Comparison of ENCODE assay signal across 22 mouse cellular contexts in genomic region chr9:22754081-22754672, GRCm38 (mm10).
DNase-seq lines count a peak whose midpoint lies in the region; ATAC-seq and TF ChIP-seq lines count a peak whose summit lies in the region.
"Had no signal": no experiment of that assay in that cellular context is flagged by ENCODE, and none has a peak within 500 bp of the region (broad histone marks: within the 10 kb centered on the region; RNA-seq: fewer than 3 reads in every experiment).

No protein-coding gene starts in this region.

- ATAC-seq in forebrain, embryonic 13.5 days, result 0 out of 2 replicates have a peak, but pooled peaks have one; percentile 19
- peak; percentile 69; the same call in 1 of the 2 replicates for ATAC-seq in forebrain, postnatal 0 days
- ATAC-seq in forebrain, embryonic 16.5 days, result no peak
- ATAC-seq: intestine, postnatal 0 days; Patski had no signal

- no peak overlapping the region for H3K27ac ChIP-seq in forebrain, embryonic 13.5 days
- H3K27ac ChIP-seq in forebrain, embryonic 10.5 days, result no peak overlapping the region
- no peak overlapping the region for H3K27ac ChIP-seq in forebrain, postnatal 0 days (ENCODE audit: low read depth, low read length)
- no peak overlapping the region for H3K27ac ChIP-seq in forebrain, embryonic 16.5 days (ENCODE audit: low read length)
- H3K27ac ChIP-seq: heart, adult 2 months; heart, embryonic 10.5 days; heart, embryonic 13.5 days; hindbrain, embryonic 12.5 days; hindbrain, embryonic 15.5 days had no signal

- no peaks in the 10 kb centered on the region for H3K9me3 ChIP-seq in forebrain, embryonic 13.5 days (replicated peaks)
- H3K9me3 ChIP-seq in forebrain, embryonic 10.5 days, result no peaks in the 10 kb centered on the region
- no peaks in the 10 kb centered on the region for H3K9me3 ChIP-seq in forebrain, postnatal 0 days (ENCODE audit: low read length)
- H3K9me3 ChIP-seq in forebrain, embryonic 16.5 days (ENCODE audit: control insufficient read depth, low read length), result no peaks in the 10 kb centered on the region
- H3K9me3 ChIP-seq: heart, embryonic 10.5 days; heart, embryonic 13.5 days; hindbrain, embryonic 12.5 days; hindbrain, embryonic 15.5 days had no signal

- no peak overlapping the region for H3K4me3 ChIP-seq in forebrain, embryonic 13.5 days
- no peak overlapping the region for H3K4me3 ChIP-seq in forebrain, embryonic 10.5 days
- no peak overlapping the region for H3K4me3 ChIP-seq in forebrain, postnatal 0 days (ENCODE audit: low read depth, low read length)
- H3K4me3 ChIP-seq in forebrain, embryonic 16.5 days (replicated peaks; ENCODE audit: low read length), result no peak overlapping the region
- H3K4me3 ChIP-seq: heart, adult 2 months; heart, embryonic 10.5 days; heart, embryonic 13.5 days; hindbrain, embryonic 12.5 days; hindbrain, embryonic 15.5 days had no signal

- H3K4me1 ChIP-seq in forebrain, embryonic 13.5 days, result peaks cover 17% of the 10 kb centered on the region
- peaks cover 35% of the 10 kb centered on the region for H3K4me1 ChIP-seq in forebrain, embryonic 10.5 days
- H3K4me1 ChIP-seq in forebrain, postnatal 0 days (ENCODE audit: insufficient read depth), result no peaks in the 10 kb centered on the region
- H3K4me1 ChIP-seq in forebrain, embryonic 16.5 days (replicated peaks; ENCODE audit: control insufficient read depth, insufficient read depth, low read length), result peaks cover 8% of the 10 kb centered on the region
- H3K4me1 ChIP-seq: hindbrain, embryonic 12.5 days; hindbrain, embryonic 15.5 days had no signal

- H3K27me3 ChIP-seq in forebrain, embryonic 13.5 days, result peaks cover 5% of the 10 kb centered on the region; the same call in 1 of the 2 replicates
- H3K27me3 ChIP-seq in forebrain, embryonic 10.5 days (ENCODE audit: poor library complexity, severe bottlenecking), result peaks cover 48% of the 10 kb centered on the region
- H3K27me3 ChIP-seq in forebrain, postnatal 0 days (ENCODE audit: insufficient read depth, low read length), result no peaks in the 10 kb centered on the region
- no peaks in the 10 kb centered on the region for H3K27me3 ChIP-seq in forebrain, embryonic 16.5 days (replicated peaks; ENCODE audit: control insufficient read depth, insufficient read depth, low read length)
- H3K27me3 ChIP-seq: heart, embryonic 13.5 days; hindbrain, embryonic 12.5 days; hindbrain, embryonic 15.5 days; Patski had no signal

- 25% methylated on average over 6 of the region's 6 CpGs for WGBS in forebrain, embryonic 13.5 days
- 57% methylated on average over 6 of the region's 6 CpGs for WGBS in forebrain, embryonic 10.5 days
- WGBS in forebrain, postnatal 0 days, result 29% methylated on average over 6 of the region's 6 CpGs
- 19% methylated on average over 6 of the region's 6 CpGs for WGBS in forebrain, embryonic 16.5 days

- H3K4me2 ChIP-seq in forebrain, embryonic 13.5 days, result no peak overlapping the region
- H3K4me2 ChIP-seq in forebrain, postnatal 0 days (ENCODE audit: low read depth), result no peak overlapping the region
- no peak overlapping the region for H3K4me2 ChIP-seq in forebrain, embryonic 16.5 days (ENCODE audit: low read length)
- H3K4me2 ChIP-seq: heart, embryonic 13.5 days; hindbrain, embryonic 12.5 days; hindbrain, embryonic 15.5 days had no signal

- H3K9ac ChIP-seq in forebrain, embryonic 13.5 days, result no peak overlapping the region
- H3K9ac ChIP-seq in forebrain, postnatal 0 days, result no peak overlapping the region
- H3K9ac ChIP-seq in forebrain, embryonic 16.5 days (replicated peaks; ENCODE audit: low read depth, low read length), result no peak overlapping the region
- H3K9ac ChIP-seq: heart, embryonic 13.5 days; hindbrain, embryonic 12.5 days; hindbrain, embryonic 15.5 days had no signal

- TF ChIP-seq CTCF in forebrain, postnatal 0 days (IDR thresholded peaks at IDR 0.05; ENCODE audit: low read depth), result no peak

- no peaks in the 10 kb centered on the region for H3K36me3 ChIP-seq in forebrain, embryonic 13.5 days (ENCODE audit: poor library complexity, severe bottlenecking)
- H3K36me3 ChIP-seq in forebrain, embryonic 10.5 days (replicated peaks), result no peaks in the 10 kb centered on the region
- no peaks in the 10 kb centered on the region for H3K36me3 ChIP-seq in forebrain, postnatal 0 days (ENCODE audit: insufficient read depth)
- no peaks in the 10 kb centered on the region for H3K36me3 ChIP-seq in forebrain, embryonic 16.5 days (ENCODE audit: control insufficient read depth, insufficient read depth)
- H3K36me3 ChIP-seq: heart, embryonic 10.5 days; heart, embryonic 13.5 days; hindbrain, embryonic 12.5 days; hindbrain, embryonic 15.5 days had no signal

- no peak for DNase-seq in forebrain, embryonic 10.5 days (ENCODE audit: extremely low spot score, low spot score)
- DNase-seq in forebrain, postnatal 0 days, result peak; percentile 40
- DNase-seq in retina, embryonic 14.5 days (ENCODE audit: low spot score), result peak; percentile 11
- no peak for DNase-seq in retina, postnatal 1 day
- DNase-seq in left cerebral cortex, adult 8-10 months (ENCODE audit: low spot score in 2 of 2), result no peak
- DNase-seq: adrenal gland, postnatal 10 days; adrenal gland, postnatal 36 days; cerebellum, adult 11-12 months; cerebellum, adult 8-10 months; cerebellum, postnatal 10 days; cerebellum, postnatal 36 days; gastrocnemius, postnatal 25 days; heart, adult 2 months; heart, postnatal 14 days had no signal

Comparison
In these comparisons a context has a peak if more than half of its experiments do, and no peak if none do; other contexts are left out.
1. DNase-seq: peak in forebrain, postnatal 0 days (single experiment) and retina, embryonic 14.5 days (single experiment); none in forebrain, embryonic 10.5 days (single experiment), retina, postnatal 1 day (single experiment) and left cerebral cortex, adult 8-10 months (0 of 2).